Mouse (Mus musculus): ENCODE data around the gene Ypel2. TPM values are rescaled to one million over a fixed set of nuclear protein-coding genes. Genes with fewer than 3 reads are reported as not detected.

Gene Ypel2
- total and polyA plus RNA-seq, 2 experiments from 2014 or later: 3.6 to 4.6 TPM

DNA sequence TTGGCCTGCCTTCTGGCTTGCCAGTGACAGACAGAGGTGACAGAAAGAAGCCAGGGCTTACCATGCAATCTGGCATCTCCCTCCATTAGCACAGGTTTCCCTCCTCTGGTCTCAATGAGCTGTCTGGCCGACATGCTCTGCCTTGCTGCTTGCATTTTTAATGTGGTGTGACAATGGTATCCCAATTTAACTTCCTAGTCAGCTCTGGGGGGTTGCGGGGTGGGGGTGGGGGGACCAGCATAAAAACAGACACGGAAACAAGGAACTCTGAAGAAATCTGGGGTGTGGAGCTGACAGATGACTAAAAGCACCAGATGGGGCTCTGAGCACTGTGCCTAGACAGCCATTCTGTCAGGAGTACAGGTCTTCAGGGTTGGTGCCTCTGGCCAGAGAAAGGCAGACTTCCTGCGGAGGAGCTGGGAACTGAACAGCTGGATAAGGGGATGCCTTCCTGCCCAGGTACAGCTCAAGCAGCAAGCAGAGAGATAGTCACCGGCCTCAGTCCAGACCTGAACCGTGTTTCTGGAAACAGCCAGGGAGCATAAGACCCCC lies 46.8 kb downstream of the Ypel2 start:
- DNase-seq (ENCODE audit: low spot score): no peak
- Histone ChIP-seq H3K4me2 (ENCODE audit: low read depth, low read length) (no peak overlapping the region), H3K4me3 (ENCODE audit: low read length) (no peak overlapping the region), H3K9ac (replicated peaks; ENCODE audit: low read length) (no peak overlapping the region), H3K27ac (no peak overlapping the region), H3K4me1 (ENCODE audit: insufficient read depth, low read length) (peaks cover 4% of the 10 kb centered on the region), H3K9me3 (ENCODE audit: low read length) (no peaks in the 10 kb centered on the region), H3K36me3 (ENCODE audit: insufficient read depth, low read length) (no peaks in the 10 kb centered on the region), H3K27me3 (ENCODE audit: insufficient read depth, low read length) (no peaks in the 10 kb centered on the region)
- WGBS: 24% methylated on average over 6 of the region's 6 CpGs
- no peak for ATAC-seq
- no peak for TF ChIP-seq CTCF (IDR thresholded peaks at IDR 0.05; ENCODE audit: low read depth)

DNA sequence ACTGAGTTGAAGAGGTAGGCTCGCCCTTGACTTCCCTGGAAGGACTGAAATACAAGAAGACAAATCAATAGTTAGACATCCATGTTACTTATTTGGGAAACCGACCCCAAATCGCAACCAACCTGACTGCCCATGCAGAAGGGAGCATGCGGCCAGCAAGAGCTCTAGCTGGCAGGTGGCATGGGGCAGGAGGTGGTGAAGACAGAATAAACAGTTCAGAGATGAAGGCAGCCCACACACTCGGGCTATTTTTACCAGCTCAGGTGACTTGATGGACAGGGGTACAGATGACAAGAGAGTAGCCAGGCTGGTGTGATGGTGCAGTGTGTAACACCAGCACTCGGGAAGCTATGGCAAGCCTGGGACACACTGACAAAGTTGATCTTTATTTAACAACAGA lies 47.6 kb downstream of the Ypel2 start:
- no peak for TF ChIP-seq CTCF (IDR thresholded peaks at IDR 0.05; ENCODE audit: low read depth)
- ATAC-seq (no peak), DNase-seq (ENCODE audit: low spot score) (no peak)
- Histone ChIP-seq H3K27me3 (ENCODE audit: insufficient read depth, low read length) (no peaks in the 10 kb centered on the region), H3K9me3 (ENCODE audit: low read length) (no peaks in the 10 kb centered on the region), H3K4me2 (ENCODE audit: low read depth, low read length) (no peak overlapping the region), H3K4me3 (ENCODE audit: low read length) (no peak overlapping the region), H3K4me1 (ENCODE audit: insufficient read depth, low read length) (peaks cover 4% of the 10 kb centered on the region), H3K27ac (no peak overlapping the region), H3K36me3 (ENCODE audit: insufficient read depth, low read length) (no peaks in the 10 kb centered on the region), H3K9ac (replicated peaks; ENCODE audit: low read length) (no peak overlapping the region)
- WGBS: 85% methylated on average over 6 of the region's 6 CpGs

DNA sequence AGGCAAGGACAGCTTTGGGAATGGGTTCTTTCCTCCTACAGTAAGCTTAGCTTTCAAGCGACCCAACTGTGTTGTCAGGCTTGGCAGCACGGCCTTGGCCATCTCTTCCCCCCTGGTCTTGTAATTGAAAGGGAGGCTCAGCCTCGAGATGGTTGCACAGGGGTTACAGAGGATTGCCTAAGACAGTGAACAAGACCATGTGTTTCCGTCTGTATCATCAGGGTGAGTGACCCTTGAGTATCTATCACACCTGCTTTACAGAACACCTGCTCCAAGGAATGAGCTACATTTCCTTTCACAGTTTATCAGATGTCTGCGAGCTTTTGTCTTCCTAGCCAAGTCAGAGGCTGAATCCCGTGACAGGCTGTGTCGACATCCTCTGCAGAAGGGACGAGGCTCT lies 48.4 kb downstream of the Ypel2 start:
- H3K9ac ChIP-seq (replicated peaks; ENCODE audit: low read length): no peak overlapping the region
- DNase-seq (ENCODE audit: low spot score) (no peak), ATAC-seq (no peak)
- no peaks in the 10 kb centered on the region for H3K36me3 ChIP-seq (ENCODE audit: insufficient read depth, low read length)
- H3K4me2 ChIP-seq (ENCODE audit: low read depth, low read length): no peak overlapping the region
- no peak for TF ChIP-seq CTCF (IDR thresholded peaks at IDR 0.05; ENCODE audit: low read depth)
- peaks cover 1% of the 10 kb centered on the region for H3K4me1 ChIP-seq (ENCODE audit: insufficient read depth, low read length)
- no peak overlapping the region for H3K4me3 ChIP-seq (ENCODE audit: low read length)
- H3K27me3 ChIP-seq (ENCODE audit: insufficient read depth, low read length): no peaks in the 10 kb centered on the region
- H3K27ac ChIP-seq: no peak overlapping the region
- H3K9me3 ChIP-seq (ENCODE audit: low read length): no peaks in the 10 kb centered on the region
- WGBS: 86% methylated on average over 8 of the region's 8 CpGs

DNA sequence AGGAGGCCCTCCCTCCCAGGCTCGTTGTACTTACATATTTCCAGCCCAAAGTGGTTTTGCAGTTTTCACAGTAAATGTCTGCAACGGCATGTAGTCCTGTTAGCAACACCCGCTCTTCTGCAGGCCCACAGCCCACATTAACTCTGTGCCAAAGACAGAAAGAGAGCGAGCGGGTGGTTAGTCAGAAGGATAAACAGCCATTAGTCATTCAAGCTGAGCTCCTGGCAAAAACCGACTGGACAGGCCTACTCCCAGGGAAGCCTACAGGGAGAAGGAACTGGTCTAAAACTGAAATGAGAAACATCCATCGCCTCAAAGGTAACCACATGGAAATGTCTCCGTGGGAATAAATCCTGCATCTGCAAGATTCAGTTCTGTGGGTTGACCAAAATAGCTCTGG lies 49.0 kb downstream of the Ypel2 start:
- H3K4me3 ChIP-seq (ENCODE audit: low read length): no peak overlapping the region
- no peak overlapping the region for H3K9ac ChIP-seq (replicated peaks; ENCODE audit: low read length)
- H3K27ac ChIP-seq: no peak overlapping the region
- no peaks in the 10 kb centered on the region; the same call in 1 of the 2 replicates for H3K4me1 ChIP-seq (ENCODE audit: insufficient read depth, low read length)
- no peaks in the 10 kb centered on the region for H3K27me3 ChIP-seq (ENCODE audit: insufficient read depth, low read length)
- 70% methylated on average over 8 of the region's 8 CpGs for WGBS
- no peaks in the 10 kb centered on the region for H3K9me3 ChIP-seq (ENCODE audit: low read length)
- no peak for TF ChIP-seq CTCF (IDR thresholded peaks at IDR 0.05; ENCODE audit: low read depth)
- no peak for ATAC-seq
- no peaks in the 10 kb centered on the region for H3K36me3 ChIP-seq (ENCODE audit: insufficient read depth, low read length)
- DNase-seq (ENCODE audit: low spot score): no peak
- no peak overlapping the region for H3K4me2 ChIP-seq (ENCODE audit: low read depth, low read length)

DNA sequence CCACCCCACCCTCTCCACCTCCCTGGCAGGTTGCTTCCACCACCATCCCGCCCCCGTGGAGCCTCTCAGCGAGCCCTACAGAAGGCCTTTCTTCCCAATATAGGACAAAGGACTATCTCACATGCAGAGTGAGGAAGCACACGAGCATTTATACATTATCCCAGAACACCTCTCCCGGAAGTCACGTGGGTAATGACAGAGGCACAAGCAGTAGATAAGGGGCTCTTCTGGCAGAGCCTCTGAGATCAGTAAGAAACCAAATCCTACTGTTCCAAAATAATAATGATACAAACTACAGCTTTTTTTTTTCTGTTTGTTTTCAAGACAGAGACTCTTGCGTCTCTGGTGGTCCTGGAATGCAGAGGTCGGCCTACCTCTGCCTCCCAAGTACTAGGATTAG lies 51.6 kb downstream of the Ypel2 start:
- WGBS: 86% methylated on average over 8 of the region's 8 CpGs
- Histone ChIP-seq H3K9me3 (ENCODE audit: low read length) (no peaks in the 10 kb centered on the region), H3K4me1 (ENCODE audit: insufficient read depth, low read length) (no peaks in the 10 kb centered on the region; the same call in 1 of the 2 replicates), H3K9ac (replicated peaks; ENCODE audit: low read length) (no peak overlapping the region), H3K4me2 (ENCODE audit: low read depth, low read length) (no peak overlapping the region), H3K4me3 (ENCODE audit: low read length) (no peak overlapping the region), H3K36me3 (ENCODE audit: insufficient read depth, low read length) (no peaks in the 10 kb centered on the region), H3K27ac (no peak overlapping the region), H3K27me3 (ENCODE audit: insufficient read depth, low read length) (no peaks in the 10 kb centered on the region)
- no peak for ATAC-seq
- DNase-seq (ENCODE audit: low spot score): no peak
- no peak for TF ChIP-seq CTCF (IDR thresholded peaks at IDR 0.05; ENCODE audit: low read depth)

DNA sequence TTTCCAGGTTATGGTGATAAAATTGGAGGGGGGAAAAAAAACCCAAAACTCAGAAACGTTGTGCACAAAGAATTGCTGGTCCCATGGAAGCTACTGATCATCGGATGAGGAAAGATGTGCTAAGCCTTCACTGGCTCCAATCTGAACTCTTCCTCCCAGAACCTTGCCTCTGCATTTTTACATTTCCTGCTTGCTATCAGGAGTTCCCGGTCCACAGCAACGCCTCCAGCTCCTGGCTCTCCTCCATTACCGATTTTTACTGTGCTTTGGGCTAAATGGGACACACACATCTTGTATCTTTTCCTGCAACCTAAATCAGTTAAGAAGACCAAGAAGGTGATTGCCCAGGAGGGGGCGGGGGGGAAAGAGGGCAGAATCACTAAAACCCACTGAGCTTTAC lies 54.0 kb downstream of the Ypel2 start:
- Histone ChIP-seq H3K4me2 (ENCODE audit: low read depth, low read length) (no peak overlapping the region), H3K9me3 (ENCODE audit: low read length) (no peaks in the 10 kb centered on the region), H3K9ac (replicated peaks; ENCODE audit: low read length) (no peak overlapping the region), H3K4me3 (ENCODE audit: low read length) (no peak overlapping the region), H3K27me3 (ENCODE audit: insufficient read depth, low read length) (no peaks in the 10 kb centered on the region), H3K27ac (no peak overlapping the region), H3K36me3 (ENCODE audit: insufficient read depth, low read length) (no peaks in the 10 kb centered on the region), H3K4me1 (ENCODE audit: insufficient read depth, low read length) (no peaks in the 10 kb centered on the region)
- TF ChIP-seq CTCF (IDR thresholded peaks at IDR 0.05; ENCODE audit: low read depth): no peak
- DNase-seq (ENCODE audit: low spot score): no peak
- ATAC-seq: no peak
- 91% methylated on average over 6 of the region's 6 CpGs for WGBS

DNA sequence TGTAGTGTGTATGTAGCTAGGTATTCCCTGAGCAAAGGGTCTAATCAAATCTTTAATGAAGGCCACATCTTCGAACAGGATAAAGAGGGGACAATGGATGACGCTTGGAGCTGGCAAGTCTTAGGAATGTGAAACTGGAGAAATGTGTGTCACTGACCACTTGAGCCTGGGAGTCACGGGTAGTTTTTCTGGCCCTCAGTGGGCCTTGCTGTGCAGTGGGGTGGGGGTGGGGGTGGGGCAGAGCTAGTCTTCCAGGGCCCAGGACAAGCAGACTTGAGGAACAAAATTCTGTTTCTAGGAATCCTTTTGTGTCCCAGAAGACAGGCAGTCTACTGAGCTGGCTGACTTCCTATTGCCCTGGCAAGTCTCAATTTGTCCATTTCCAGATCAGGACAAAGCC lies 55.0 kb downstream of the Ypel2 start:
- H3K27ac ChIP-seq: no peak overlapping the region
- H3K9ac ChIP-seq (replicated peaks; ENCODE audit: low read length): no peak overlapping the region
- no peaks in the 10 kb centered on the region for H3K9me3 ChIP-seq (ENCODE audit: low read length)
- no peaks in the 10 kb centered on the region for H3K4me1 ChIP-seq (ENCODE audit: insufficient read depth, low read length)
- H3K36me3 ChIP-seq (ENCODE audit: insufficient read depth, low read length): no peaks in the 10 kb centered on the region
- H3K27me3 ChIP-seq (ENCODE audit: insufficient read depth, low read length): no peaks in the 10 kb centered on the region
- H3K4me2 ChIP-seq (ENCODE audit: low read depth, low read length): no peak overlapping the region
- no peak for TF ChIP-seq CTCF (IDR thresholded peaks at IDR 0.05; ENCODE audit: low read depth)
- ATAC-seq (no peak), DNase-seq (ENCODE audit: low spot score) (no peak)
- 73% methylated on average over 3 of the region's 3 CpGs for WGBS
- H3K4me3 ChIP-seq (ENCODE audit: low read length): no peak overlapping the region

Data from hindbrain, postnatal 0 days (tissue).